ENCODE assay signal across 9 mouse cellular contexts in genomic region chr14:34819121-34819918, GRCm38 (mm10). TPM values are rescaled to one million over a fixed set of nuclear protein-coding genes. Genes with fewer than 3 reads are reported as not detected.
DNase-seq lines count a peak whose midpoint lies in the region; ATAC-seq and TF ChIP-seq lines count a peak whose summit lies in the region.
"Had no signal": no experiment of that assay in that cellular context is flagged by ENCODE, and none has a peak within 500 bp of the region (broad histone marks: within the 10 kb centered on the region; RNA-seq: fewer than 3 reads in every experiment).

No protein-coding gene starts in this region.

- H3K27ac ChIP-seq in embryonic fibroblast, embryonic 13.5 days (ENCODE audit: insufficient read depth, low read length) = no peak overlapping the region
- no peak overlapping the region for H3K27ac ChIP-seq in intestine, postnatal 0 days (ENCODE audit: low read depth, low read length)
- no peak overlapping the region for H3K27ac ChIP-seq in liver, embryonic 15.5 days (replicated peaks)
- no peak overlapping the region for H3K27ac ChIP-seq in small intestine, adult 2 months (ENCODE audit: insufficient read depth, low read depth, low read length)

- H3K9ac ChIP-seq in intestine, postnatal 0 days (ENCODE audit: low read depth, low read length) = no peak overlapping the region
- H3K9ac ChIP-seq in liver, embryonic 15.5 days = no peak overlapping the region

- peaks cover 81% of the 10 kb centered on the region for H3K27me3 ChIP-seq in intestine, postnatal 0 days (replicated peaks; ENCODE audit: control insufficient read depth, insufficient read depth, low read length)
- H3K27me3 ChIP-seq in liver, embryonic 15.5 days = peaks cover 95% of the 10 kb centered on the region
- peaks cover 59% of the 10 kb centered on the region for H3K27me3 ChIP-seq in small intestine, adult 2 months (ENCODE audit: control insufficient read depth, insufficient read depth, low read length)

- H3K9me3 ChIP-seq in intestine, postnatal 0 days (ENCODE audit: control insufficient read depth) = no peaks in the 10 kb centered on the region
- no peaks in the 10 kb centered on the region for H3K9me3 ChIP-seq in liver, embryonic 15.5 days (replicated peaks)

- H3K4me2 ChIP-seq in intestine, postnatal 0 days (replicated peaks; ENCODE audit: low read depth) = peak overlapping the region; percentile 79
- H3K4me2 ChIP-seq in liver, embryonic 15.5 days = peak overlapping the region; percentile 55

- peak overlapping the region; percentile 13; the same call in 1 of the 2 replicates for H3K4me3 ChIP-seq in embryonic fibroblast, embryonic 13.5 days (ENCODE audit: insufficient read depth, low read length)
- peak overlapping the region; percentile 44 for H3K4me3 ChIP-seq in intestine, postnatal 0 days (ENCODE audit: low read depth, low read length)
- peak overlapping the region; percentile 33 for H3K4me3 ChIP-seq in liver, embryonic 15.5 days (replicated peaks)
- H3K4me3 ChIP-seq in small intestine, adult 2 months (ENCODE audit: low read depth, low read length) = peak overlapping the region; percentile 29

- TF ChIP-seq POLR2A in embryonic fibroblast, embryonic 13.5 days (IDR thresholded peaks at IDR 0.05; ENCODE audit: low read depth, low read length) = no peak
- no peak for TF ChIP-seq POLR2A in small intestine, adult 2 months (IDR thresholded peaks at IDR 0.05; ENCODE audit: low read depth, low read length)

- DNase-seq in frontal cortex, postnatal 10 days (ENCODE audit: low spot score in 2 of 2) = peak; percentile 58 to 64
- no peak for DNase-seq in frontal cortex, postnatal 25 days (ENCODE audit: low spot score in 2 of 2)
- DNase-seq in ES-CJ7 (ENCODE audit: low read depth, low spot score) = peak; percentile 64
- DNase-seq in gastrocnemius, adult 18-20 months (ENCODE audit: low spot score) = no peak

- no peak for TF ChIP-seq CTCF in embryonic fibroblast, embryonic 13.5 days (IDR thresholded peaks at IDR 0.05; ENCODE audit: borderline replicate concordance, insufficient read depth, low read length)
- TF ChIP-seq CTCF in intestine, postnatal 0 days (IDR thresholded peaks at IDR 0.05; ENCODE audit: low read depth) = no peak
- no peak for TF ChIP-seq CTCF in small intestine, adult 2 months (IDR thresholded peaks at IDR 0.05; ENCODE audit: extremely low read depth, insufficient read length, insufficient replicate concordance, low read depth, low read length)

- 1% methylated on average over 69 of the region's 85 CpGs for WGBS in intestine, postnatal 0 days
- WGBS in liver, embryonic 15.5 days (ENCODE audit: insufficient replicate concordance) = 2% methylated on average over 64 of the region's 85 CpGs
- 2% methylated on average over 71 of the region's 85 CpGs for WGBS in small intestine, adult 2 months

- no peaks in the 10 kb centered on the region for H3K36me3 ChIP-seq in intestine, postnatal 0 days (ENCODE audit: control insufficient read depth, insufficient read depth)
- no peaks in the 10 kb centered on the region for H3K36me3 ChIP-seq in liver, embryonic 15.5 days (replicated peaks)
- no peaks in the 10 kb centered on the region for H3K36me3 ChIP-seq in small intestine, adult 2 months (ENCODE audit: control insufficient read depth, insufficient read depth, low read length)

- no peaks in the 10 kb centered on the region for H3K4me1 ChIP-seq in embryonic fibroblast, embryonic 13.5 days (ENCODE audit: control insufficient read depth, insufficient read depth, low read length)
- no peaks in the 10 kb centered on the region for H3K4me1 ChIP-seq in intestine, postnatal 0 days (replicated peaks; ENCODE audit: control insufficient read depth, insufficient read depth, low read length)
- H3K4me1 ChIP-seq in liver, embryonic 15.5 days (replicated peaks) = 0 out of 2 replicates have a peak, but pooled peaks cover 3% of the 10 kb centered on the region
- peaks cover 6% of the 10 kb centered on the region; the same call in 1 of the 2 replicates for H3K4me1 ChIP-seq in small intestine, adult 2 months (ENCODE audit: control insufficient read depth, insufficient read depth, insufficient read length, low read length)

- 0 out of 2 replicates have a peak, but pooled peaks have one; percentile 26 for ATAC-seq in intestine, postnatal 0 days
- ATAC-seq in liver, embryonic 15.5 days (ENCODE audit: insufficient read depth) = no peak

RNA-seq across cellular contexts. Expression of gene Grid1, which starts 0.6 kb away (rescaled TPM):
- not detected in 2 replicates for polyA plus RNA-seq in embryonic fibroblast, embryonic 13.5 days (2011; ENCODE audit: insufficient read length, low read depth, missing spikeins)
- polyA plus RNA-seq in intestine, postnatal 0 days (2015; fragmentation: Nextera tagmentation; extraction: Ambion mirVana) = 0.12 TPM in 2 replicates
- polyA plus RNA-seq in liver, embryonic 15.5 days (2015; fragmentation: Nextera tagmentation; extraction: Ambion mirVana) = 0.10 and 0.20 TPM in 2 replicates
- not detected in 2 replicates for polyA plus RNA-seq in small intestine, adult 2 months (2012; rRNA removed)
- not detected for total RNA-seq in gastrocnemius, adult 18-20 months (2021)
- total RNA-seq: CH12.LX had no signal

Comparison
In these comparisons a context has a peak if more than half of its experiments do, and no peak if none do; other contexts are left out.
1. DNase-seq: peak in frontal cortex, postnatal 10 days (2 of 2) and ES-CJ7 (single experiment); none in frontal cortex, postnatal 25 days (0 of 2) and gastrocnemius, adult 18-20 months (single experiment).
2. Peak in every context shown above with its lines, with median percentiles within 50 percentile points of each other: H3K4me3 ChIP-seq.